Mouse (Mus musculus): ENCODE measurements around the gene Barhl2. TPM values are rescaled to one million over a fixed set of nuclear protein-coding genes. Genes with fewer than 3 reads are reported as not detected.

Gene Barhl2
- polyA plus RNA-seq, 1 experiment from 2014 or later, result not detected

- peak; percentile 46; the same call in 1 of the 2 replicates for ATAC-seq (ENCODE audit: low FRiP score, low TSS enrichment)
- H3K27me3 ChIP-seq (ENCODE audit: insufficient read depth, low read length), result peaks cover 95% of the 10 kb centered on the region
- no peak overlapping the region for H3K4me2 ChIP-seq (replicated peaks; ENCODE audit: low read depth, low read length)
- no peaks in the 10 kb centered on the region for H3K36me3 ChIP-seq (ENCODE audit: insufficient read depth, low read length)
- no peaks in the 10 kb centered on the region for H3K9me3 ChIP-seq (ENCODE audit: low read length)
- no peak overlapping the region for H3K27ac ChIP-seq (ENCODE audit: low read length)
- no peak overlapping the region for H3K4me3 ChIP-seq (ENCODE audit: low read length)
- WGBS, result under 1% methylated on average over 6 of the region's 6 CpGs
- H3K4me1 ChIP-seq (ENCODE audit: insufficient read depth, low read length), result no peaks in the 10 kb centered on the region
- no peak overlapping the region for H3K9ac ChIP-seq (replicated peaks; ENCODE audit: low read length)
These were observed 9.2 kb downstream of the Barhl2 start for GRCm38 (mm10) chr5:106448798-106449125.

- H3K27me3 ChIP-seq (ENCODE audit: insufficient read depth, low read length), result peaks cover 94% of the 10 kb centered on the region
- H3K9me3 ChIP-seq (ENCODE audit: low read length), result no peaks in the 10 kb centered on the region
- no peak overlapping the region for H3K9ac ChIP-seq (replicated peaks; ENCODE audit: low read length)
- H3K4me3 ChIP-seq (ENCODE audit: low read length), result no peak overlapping the region
- no peak overlapping the region for H3K27ac ChIP-seq (ENCODE audit: low read length)
- WGBS, result 3% methylated on average over 50 of the region's 50 CpGs
- no peak for ATAC-seq (ENCODE audit: low FRiP score, low TSS enrichment)
- H3K36me3 ChIP-seq (ENCODE audit: insufficient read depth, low read length), result no peaks in the 10 kb centered on the region
- no peaks in the 10 kb centered on the region for H3K4me1 ChIP-seq (ENCODE audit: insufficient read depth, low read length)
- no peak overlapping the region for H3K4me2 ChIP-seq (replicated peaks; ENCODE audit: low read depth, low read length)
These were observed 9.8 kb downstream of the Barhl2 start for GRCm38 (mm10) chr5:106447951-106448797.

GRCm38 (mm10) chr5:106447091-106447820 lies 10.7 kb downstream of the Barhl2 start:
- Histone ChIP-seq H3K27me3 (ENCODE audit: insufficient read depth, low read length) (peaks cover 96% of the 10 kb centered on the region), H3K36me3 (ENCODE audit: insufficient read depth, low read length) (no peaks in the 10 kb centered on the region), H3K9me3 (ENCODE audit: low read length) (no peaks in the 10 kb centered on the region), H3K4me1 (ENCODE audit: insufficient read depth, low read length) (no peaks in the 10 kb centered on the region), H3K4me3 (ENCODE audit: low read length) (no peak overlapping the region), H3K9ac (replicated peaks; ENCODE audit: low read length) (no peak overlapping the region), H3K4me2 (replicated peaks; ENCODE audit: low read depth, low read length) (no peak overlapping the region), H3K27ac (ENCODE audit: low read length) (no peak overlapping the region)
- ATAC-seq (ENCODE audit: low FRiP score, low TSS enrichment), result no peak
- 27% methylated on average over 14 of the region's 14 CpGs for WGBS

DNA sequence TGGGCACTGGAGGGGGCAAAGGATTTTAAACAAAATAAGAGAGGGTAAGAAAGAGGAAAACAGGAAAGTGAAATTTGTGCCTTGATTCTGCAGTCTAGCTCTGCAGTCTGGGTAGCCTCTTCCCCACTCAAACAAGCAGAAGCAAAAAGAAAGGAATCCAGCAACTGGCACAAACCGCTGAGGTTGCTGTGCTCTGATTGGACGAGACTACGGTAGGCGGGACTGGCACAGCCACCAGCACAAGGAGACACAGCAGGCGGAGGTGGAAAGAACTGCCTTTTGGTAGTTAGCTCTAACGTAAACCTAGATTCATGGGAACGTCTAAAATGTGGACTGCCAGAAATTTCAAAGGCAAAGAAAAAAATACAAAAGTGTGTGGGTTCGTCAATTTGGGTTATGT lies 11.4 kb downstream of the Barhl2 start:
- 3% methylated on average over 8 of the region's 8 CpGs for WGBS
- H3K9me3 ChIP-seq (ENCODE audit: low read length), result no peaks in the 10 kb centered on the region
- H3K4me1 ChIP-seq (ENCODE audit: insufficient read depth, low read length), result no peaks in the 10 kb centered on the region
- H3K9ac ChIP-seq (replicated peaks; ENCODE audit: low read length), result no peak overlapping the region
- no peak overlapping the region for H3K4me2 ChIP-seq (replicated peaks; ENCODE audit: low read depth, low read length)
- no peak for ATAC-seq (ENCODE audit: low FRiP score, low TSS enrichment)
- H3K27me3 ChIP-seq (ENCODE audit: insufficient read depth, low read length), result peaks cover 92% of the 10 kb centered on the region
- no peak overlapping the region for H3K27ac ChIP-seq (ENCODE audit: low read length)
- H3K36me3 ChIP-seq (ENCODE audit: insufficient read depth, low read length), result no peaks in the 10 kb centered on the region
- no peak overlapping the region for H3K4me3 ChIP-seq (ENCODE audit: low read length)

GRCm38 (mm10) chr5:106445681-106446080 lies 12.3 kb downstream of the Barhl2 start:
- H3K4me2 ChIP-seq (replicated peaks; ENCODE audit: low read depth, low read length), result no peak overlapping the region
- peaks cover 89% of the 10 kb centered on the region for H3K27me3 ChIP-seq (ENCODE audit: insufficient read depth, low read length)
- no peaks in the 10 kb centered on the region for H3K9me3 ChIP-seq (ENCODE audit: low read length)
- H3K4me1 ChIP-seq (ENCODE audit: insufficient read depth, low read length), result no peaks in the 10 kb centered on the region
- H3K9ac ChIP-seq (replicated peaks; ENCODE audit: low read length), result no peak overlapping the region
- WGBS, result 80% methylated on average over 3 of the region's 3 CpGs
- no peak overlapping the region for H3K4me3 ChIP-seq (ENCODE audit: low read length)
- H3K27ac ChIP-seq (ENCODE audit: low read length), result no peak overlapping the region
- no peaks in the 10 kb centered on the region for H3K36me3 ChIP-seq (ENCODE audit: insufficient read depth, low read length)
- no peak for ATAC-seq (ENCODE audit: low FRiP score, low TSS enrichment)

- Histone ChIP-seq H3K4me1 (ENCODE audit: insufficient read depth, low read length) (no peaks in the 10 kb centered on the region), H3K4me3 (ENCODE audit: low read length) (no peak overlapping the region), H3K9ac (replicated peaks; ENCODE audit: low read length) (no peak overlapping the region), H3K36me3 (ENCODE audit: insufficient read depth, low read length) (no peaks in the 10 kb centered on the region), H3K27me3 (ENCODE audit: insufficient read depth, low read length) (peaks cover 45% of the 10 kb centered on the region), H3K4me2 (replicated peaks; ENCODE audit: low read depth, low read length) (no peak overlapping the region), H3K9me3 (ENCODE audit: low read length) (no peaks in the 10 kb centered on the region), H3K27ac (ENCODE audit: low read length) (no peak overlapping the region)
- 90% methylated on average over 7 of the region's 7 CpGs for WGBS
- ATAC-seq (ENCODE audit: low FRiP score, low TSS enrichment), result no peak
These were observed 19.1 kb downstream of the Barhl2 start for GRCm38 (mm10) chr5:106438916-106439315.

GRCm38 (mm10) chr5:106426069-106426468 lies 31.9 kb downstream of the Barhl2 start:
- Histone ChIP-seq H3K27me3 (ENCODE audit: insufficient read depth, low read length) (peaks cover 6% of the 10 kb centered on the region; the same call in 1 of the 2 replicates), H3K36me3 (ENCODE audit: insufficient read depth, low read length) (no peaks in the 10 kb centered on the region), H3K4me3 (ENCODE audit: low read length) (no peak overlapping the region), H3K27ac (ENCODE audit: low read length) (no peak overlapping the region), H3K9ac (replicated peaks; ENCODE audit: low read length) (no peak overlapping the region), H3K4me2 (replicated peaks; ENCODE audit: low read depth, low read length) (no peak overlapping the region), H3K9me3 (ENCODE audit: low read length) (no peaks in the 10 kb centered on the region), H3K4me1 (ENCODE audit: insufficient read depth, low read length) (no peaks in the 10 kb centered on the region)
- ATAC-seq (ENCODE audit: low FRiP score, low TSS enrichment), result no peak
- 75% methylated on average over 7 of the region's 7 CpGs for WGBS

GRCm38 (mm10) chr5:106420871-106421270 lies 37.1 kb downstream of the Barhl2 start:
- no peaks in the 10 kb centered on the region for H3K36me3 ChIP-seq (ENCODE audit: insufficient read depth, low read length)
- H3K27ac ChIP-seq (ENCODE audit: low read length), result no peak overlapping the region
- 76% methylated on average over 8 of the region's 8 CpGs for WGBS
- peaks cover 2% of the 10 kb centered on the region; the same call in 1 of the 2 replicates for H3K27me3 ChIP-seq (ENCODE audit: insufficient read depth, low read length)
- no peak for ATAC-seq (ENCODE audit: low FRiP score, low TSS enrichment)
- H3K9me3 ChIP-seq (ENCODE audit: low read length), result no peaks in the 10 kb centered on the region
- H3K9ac ChIP-seq (replicated peaks; ENCODE audit: low read length), result no peak overlapping the region
- no peaks in the 10 kb centered on the region for H3K4me1 ChIP-seq (ENCODE audit: insufficient read depth, low read length)
- H3K4me2 ChIP-seq (replicated peaks; ENCODE audit: low read depth, low read length), result no peak overlapping the region
- no peak overlapping the region for H3K4me3 ChIP-seq (ENCODE audit: low read length)

GRCm38 (mm10) chr5:106420370-106420769 lies 37.6 kb downstream of the Barhl2 start:
- H3K9me3 ChIP-seq (ENCODE audit: low read length), result no peaks in the 10 kb centered on the region
- 71% methylated on average over 11 of the region's 11 CpGs for WGBS
- no peak for ATAC-seq (ENCODE audit: low FRiP score, low TSS enrichment)

GRCm38 (mm10) chr5:106417210-106417609 lies 40.8 kb downstream of the Barhl2 start:
- Histone ChIP-seq H3K4me3 (ENCODE audit: low read length) (no peak overlapping the region), H3K36me3 (ENCODE audit: insufficient read depth, low read length) (no peaks in the 10 kb centered on the region), H3K27me3 (ENCODE audit: insufficient read depth, low read length) (peaks cover 2% of the 10 kb centered on the region; the same call in 1 of the 2 replicates), H3K9me3 (ENCODE audit: low read length) (no peaks in the 10 kb centered on the region), H3K4me1 (ENCODE audit: insufficient read depth, low read length) (no peaks in the 10 kb centered on the region), H3K9ac (replicated peaks; ENCODE audit: low read length) (no peak overlapping the region), H3K27ac (ENCODE audit: low read length) (no peak overlapping the region), H3K4me2 (replicated peaks; ENCODE audit: low read depth, low read length) (no peak overlapping the region)
- no peak; the same call in 1 of the 2 replicates for ATAC-seq (ENCODE audit: low FRiP score, low TSS enrichment)
- WGBS, result 39% methylated on average over 7 of the region's 7 CpGs

More at GRCm38 (mm10) chr5:106420370-106420769, 37.6 kb downstream of the Barhl2 start:
- Histone ChIP-seq H3K4me2 (replicated peaks; ENCODE audit: low read depth, low read length) (no peak overlapping the region), H3K9ac (replicated peaks; ENCODE audit: low read length) (no peak overlapping the region), H3K36me3 (ENCODE audit: insufficient read depth, low read length) (no peaks in the 10 kb centered on the region), H3K27me3 (ENCODE audit: insufficient read depth, low read length) (peaks cover 2% of the 10 kb centered on the region; the same call in 1 of the 2 replicates), H3K4me1 (ENCODE audit: insufficient read depth, low read length) (no peaks in the 10 kb centered on the region), H3K4me3 (ENCODE audit: low read length) (no peak overlapping the region), H3K27ac (ENCODE audit: low read length) (no peak overlapping the region)
